Mouse (Mus musculus) mature B cell (primary cell): ENCODE measurements around the gene Bnip2.
"Not testable (repeated sequence)": the region's sequence is repeated elsewhere in the genome, so short reads cannot be mapped to it uniquely, and the experiment has no call there.

Experiments used
- in situ Hi-C: fragments of 300-500 bp; cut with MboI; formaldehyde crosslinking; loops from 2 replicates; pipeline ENCODE4 v1.14.3; 2019

Gene Bnip2

GRCm38 (mm10) chr9:70011537-70012407, 22.5 kb downstream of the Bnip2 start:
- in situ Hi-C loops = no loop called here

- in situ Hi-C loops = no loop called here
Measured at GRCm38 (mm10) chr9:70012408-70012901, 23.2 kb downstream of the Bnip2 start, which contains the start of gene Gtf2a2. TSS of gene Gtf2a2 (plus strand) at chr9:70012550.

- in situ Hi-C loops = no loop called here
Measured at GRCm38 (mm10) chr9:70015632-70016031, 26.4 kb downstream of the Bnip2 start.

GRCm38 (mm10) chr9:70018879-70019278, 29.6 kb downstream of the Bnip2 start:
- in situ Hi-C loops = no loop called here

GRCm38 (mm10) chr9:70021610-70022009, 32.3 kb downstream of the Bnip2 start:
- in situ Hi-C loops = no loop called here

- in situ Hi-C loops = no loop called here
Measured at GRCm38 (mm10) chr9:70022083-70022482, 32.8 kb downstream of the Bnip2 start.

- in situ Hi-C loops = not testable (repeated sequence)
Measured at GRCm38 (mm10) chr9:70023615-70024014, 34.3 kb downstream of the Bnip2 start.

GRCm38 (mm10) chr9:70024648-70025047, 35.4 kb downstream of the Bnip2 start:
- in situ Hi-C loops = loop anchor here (5.0 kb wide), 1 partner anchor 58 kb away; no protein-coding TSS in a partner anchor

GRCm38 (mm10) chr9:70025365-70026012, 36.2 kb downstream of the Bnip2 start:
- in situ Hi-C loops = loop anchor here (5.0 kb wide), 1 partner anchor 57 kb away; no protein-coding TSS in a partner anchor

- in situ Hi-C loops = no loop called here
Measured at GRCm38 (mm10) chr9:70032167-70032566, 42.9 kb downstream of the Bnip2 start.

GRCm38 (mm10) chr9:70033056-70033455, 43.8 kb downstream of the Bnip2 start:
- in situ Hi-C loops = no loop called here

GRCm38 (mm10) chr9:70034702-70035101, 45.4 kb downstream of the Bnip2 start:
- in situ Hi-C loops = no loop called here

GRCm38 (mm10) chr9:70036646-70037045, 47.4 kb downstream of the Bnip2 start:
- in situ Hi-C loops = no loop called here

- in situ Hi-C loops = no loop called here
Measured at GRCm38 (mm10) chr9:70037988-70038387, 48.7 kb downstream of the Bnip2 start, which contains the start of gene Gcnt3. TSS of gene Gcnt3 (minus strand) at chr9:70038088.

- in situ Hi-C loops = no loop called here
Measured at GRCm38 (mm10) chr9:70039597-70040385, 50.5 kb downstream of the Bnip2 start.

- in situ Hi-C loops = no loop called here
Measured at GRCm38 (mm10) chr9:70040570-70040969, 51.3 kb downstream of the Bnip2 start.

GRCm38 (mm10) chr9:70042137-70042536, 52.9 kb downstream of the Bnip2 start:
- in situ Hi-C loops = no loop called here

- in situ Hi-C loops = no loop called here
Measured at GRCm38 (mm10) chr9:70042935-70043334, 53.7 kb downstream of the Bnip2 start.

- in situ Hi-C loops = no loop called here
Measured at GRCm38 (mm10) chr9:70044865-70045264, 55.6 kb downstream of the Bnip2 start.

- in situ Hi-C loops = no loop called here
Measured at GRCm38 (mm10) chr9:70046255-70046654, 57.0 kb downstream of the Bnip2 start.

- in situ Hi-C loops = no loop called here
Measured at GRCm38 (mm10) chr9:70047839-70048238, 58.6 kb downstream of the Bnip2 start.

- in situ Hi-C loops = no loop called here
Measured at GRCm38 (mm10) chr9:70048280-70048679, 59.0 kb downstream of the Bnip2 start.
